Mouse (Mus musculus) midbrain, embryonic 13.5 days (tissue): Measurements from ENCODE around the gene Sh2d1b1. TPM values are rescaled to one million over a fixed set of nuclear protein-coding genes. Genes with fewer than 3 reads are reported as not detected.
A peak's percentile ranks its signal among the peaks of the same experiment; 100 is the strongest.
"Not testable (repeated sequence)": the region's sequence is repeated elsewhere in the genome, so short reads cannot be mapped to it uniquely, and the experiment has no call there.

ENCODE experiments used
- ATAC-seq: fragments of 200-750 bp; cut with Nextera tagmentation; 2 replicates; pipeline ENCODE4 v1.8.0; 2017; ENCODE audit warnings: mild to moderate bottlenecking, moderate TSS enrichment, moderate library complexity
- H3K27ac ChIP-seq: fragments of 300-500 bp; sonication (generic); 2 replicates; pipeline ENCODE4 v1.5.1; 2015; ENCODE audit warnings: inconsistent platforms, mild to moderate bottlenecking, moderate library complexity
- H3K27me3 ChIP-seq: fragments of 300-500 bp; sonication (generic); 2 replicates; pipeline ENCODE4 v1.6.1; 2015; ENCODE audit warnings: mild to moderate bottlenecking, inconsistent platforms
- H3K36me3 ChIP-seq: fragments of 300-500 bp; sonication (generic); 2 replicates; pipeline ENCODE4 v1.6.1; 2015; ENCODE audit warnings: mild to moderate bottlenecking, inconsistent platforms
- H3K4me1 ChIP-seq: fragments of 300-500 bp; sonication (generic); replicated peaks from 2 replicates; pipeline ENCODE4 v1.6.1; 2015; ENCODE audit warnings: inconsistent platforms
- H3K4me2 ChIP-seq: fragments of 300-500 bp; sonication (generic); replicated peaks from 2 replicates; pipeline ENCODE4 v1.6.1; 2015; ENCODE audit warnings: moderate library complexity, mild to moderate bottlenecking, inconsistent platforms
- H3K4me3 ChIP-seq: fragments of 300-500 bp; sonication (generic); replicated peaks from 2 replicates; pipeline ENCODE4 v1.5.1; 2015; ENCODE audit warnings: mild to moderate bottlenecking, inconsistent platforms
- H3K9ac ChIP-seq: fragments of 300-500 bp; sonication (generic); replicated peaks from 2 replicates; pipeline ENCODE4 v1.6.1; 2015; ENCODE audit warnings: mild to moderate bottlenecking, inconsistent platforms
- H3K9me3 ChIP-seq: fragments of 300-500 bp; sonication (generic); 2 replicates; pipeline ENCODE4 v1.6.1; 2016; ENCODE audit warnings: mild to moderate bottlenecking, inconsistent platforms
- WGBS: fragments of 180-500 bp; shearing (Covaris S2); methylation state at CpG from one replicate; pipeline ENCODE4 v1.1.7; 2015; 5-methylcytosine and 5-hydroxymethylcytosine counted together
- polyA plus RNA-seq: library from polyadenylated mRNA; unstranded; fragments of >200 nt; fragmentation: Nextera tagmentation; extraction: Ambion mirVana; gene quantifications from 2 replicates; pipeline ENCODE4 v1.2.1, GENCODE M21; 2015

Gene Sh2d1b1
- polyA plus RNA-seq = not detected in 2 replicates

DNA sequence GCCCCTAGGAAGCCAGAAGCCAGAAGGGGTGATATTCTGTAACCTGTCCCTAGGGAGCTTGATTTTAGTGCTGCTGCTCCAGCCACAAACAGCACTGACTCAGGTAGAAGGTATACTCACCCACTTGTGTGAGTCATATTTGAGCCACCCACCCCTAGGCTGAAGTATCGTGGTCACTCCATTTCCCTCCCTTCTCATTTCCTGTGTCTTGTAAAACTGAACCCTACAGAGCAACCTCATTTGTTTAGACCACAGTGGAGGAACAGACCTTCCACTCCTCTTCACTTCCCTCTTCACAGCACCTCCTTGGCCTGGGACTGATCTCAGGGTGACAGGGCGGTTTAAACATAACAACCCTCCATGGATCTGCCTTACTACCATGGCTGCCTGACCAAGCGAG is at the start of gene Sh2d1b1:
TSS of gene Sh2d1b1 (plus strand) at position 305 of the 400 bp plus-strand sequence.
- WGBS = 84% methylated on average over 3 of the region's 3 CpGs
- H3K4me1 ChIP-seq = no peaks in the 10 kb centered on the region
- ATAC-seq = no peak
- no peak within 1 kb of the TSS for H3K9ac ChIP-seq
- H3K27ac ChIP-seq = no peak within 1 kb of the TSS
- H3K9me3 ChIP-seq = no peaks in the 10 kb centered on the region
- no peaks in the 10 kb centered on the region for H3K36me3 ChIP-seq
- H3K4me3 ChIP-seq = no peak within 1 kb of the TSS
- H3K27me3 ChIP-seq = no peaks in the 10 kb centered on the region
- no peak within 1 kb of the TSS for H3K4me2 ChIP-seq

DNA sequence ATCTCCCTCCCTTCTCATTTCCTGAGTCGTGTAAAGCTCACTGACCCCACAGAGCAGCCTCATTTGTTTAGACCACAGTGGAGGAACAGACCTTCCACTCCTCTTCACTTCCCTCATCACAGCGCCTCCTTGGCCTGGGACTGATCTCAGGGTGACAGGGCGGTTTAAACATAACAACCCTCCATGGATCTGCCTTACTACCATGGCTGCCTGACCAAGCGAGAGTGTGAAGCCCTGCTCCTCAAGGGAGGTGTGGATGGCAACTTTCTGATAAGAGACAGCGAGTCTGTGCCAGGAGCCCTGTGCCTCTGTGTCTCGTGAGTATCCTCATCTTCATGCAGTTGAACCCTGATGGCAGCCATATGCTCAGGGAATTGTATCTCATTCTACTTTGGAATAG is 44.4 kb upstream of the Sh2d1b1 start, which contains the start of gene Sh2d1b2:
TSS of gene Sh2d1b2 (plus strand) at position 62 of the 400 bp plus-strand sequence.
- 71% methylated on average over 6 of the region's 6 CpGs for WGBS
- H3K4me2 ChIP-seq, H3K4me3 ChIP-seq, H3K27ac ChIP-seq, H3K9me3 ChIP-seq, H3K9ac ChIP-seq, ATAC-seq, H3K4me1 ChIP-seq, H3K36me3 ChIP-seq, H3K27me3 ChIP-seq: not testable (repeated sequence)

DNA sequence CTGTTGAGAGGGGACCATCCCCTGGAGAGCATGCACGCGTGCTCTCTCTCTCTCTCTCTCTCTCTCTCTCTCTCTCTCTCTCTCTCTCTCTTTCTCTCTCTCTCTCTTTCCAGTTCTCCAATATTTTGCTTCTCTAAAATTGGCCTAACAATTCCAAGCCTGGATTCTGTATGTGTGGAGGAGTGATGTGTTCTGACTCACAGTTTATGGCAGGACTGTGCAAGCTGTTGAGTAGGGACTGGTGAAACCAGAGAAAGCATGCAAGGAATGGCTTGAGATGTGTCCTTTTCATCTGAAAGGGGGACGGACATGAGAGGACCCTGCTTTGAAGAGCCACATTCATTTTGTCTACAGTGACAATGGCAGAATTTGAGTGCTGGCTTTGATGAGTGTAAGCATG is 32.1 kb upstream of the Sh2d1b1 start:
- no peak overlapping the region for H3K27ac ChIP-seq

DNA sequence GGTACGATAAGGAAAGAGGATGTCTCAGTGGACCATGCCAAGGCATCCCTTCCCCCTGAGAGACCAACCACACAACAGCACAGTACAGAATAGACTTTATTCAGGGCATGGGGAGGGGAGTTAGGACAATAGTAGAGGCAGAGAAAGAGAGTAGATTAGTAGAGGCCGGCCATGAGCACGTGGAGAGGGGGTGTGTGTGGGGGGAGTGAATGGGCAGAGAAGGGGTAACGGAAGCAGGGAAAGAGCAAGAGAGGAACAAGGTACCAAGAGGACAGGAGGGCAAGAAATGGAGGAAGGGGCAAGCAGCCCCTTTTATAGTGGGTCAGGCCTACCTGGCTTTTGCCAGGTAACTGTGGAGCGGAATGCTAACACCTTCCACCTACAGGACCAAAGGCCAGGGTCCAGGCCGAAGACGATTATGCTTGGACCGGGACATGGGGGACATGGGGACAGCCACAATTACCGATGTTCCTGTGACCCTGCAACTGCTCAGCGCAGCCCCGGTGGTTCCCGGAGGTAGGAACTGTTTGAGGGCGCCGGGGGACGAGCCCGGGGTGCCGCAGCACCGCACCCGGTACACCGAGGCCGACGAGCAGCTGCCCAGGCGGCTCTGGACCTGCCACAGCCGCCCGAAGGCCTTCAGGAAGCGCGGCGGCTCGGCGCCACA is 22.1 kb upstream of the Sh2d1b1 start:
- WGBS = 20% methylated on average over 30 of the region's 30 CpGs

More for the DNA sequence above, 32.1 kb upstream of the Sh2d1b1 start:
- Histone ChIP-seq H3K4me3 (no peak overlapping the region), H3K4me1 (no peaks in the 10 kb centered on the region), H3K9me3 (no peaks in the 10 kb centered on the region), H3K9ac (no peak overlapping the region), H3K27me3 (peaks cover 14% of the 10 kb centered on the region), H3K4me2 (no peak overlapping the region), H3K36me3 (no peaks in the 10 kb centered on the region)
- 94% methylated on average over 3 of the region's 3 CpGs for WGBS
- ATAC-seq = no peak

DNA sequence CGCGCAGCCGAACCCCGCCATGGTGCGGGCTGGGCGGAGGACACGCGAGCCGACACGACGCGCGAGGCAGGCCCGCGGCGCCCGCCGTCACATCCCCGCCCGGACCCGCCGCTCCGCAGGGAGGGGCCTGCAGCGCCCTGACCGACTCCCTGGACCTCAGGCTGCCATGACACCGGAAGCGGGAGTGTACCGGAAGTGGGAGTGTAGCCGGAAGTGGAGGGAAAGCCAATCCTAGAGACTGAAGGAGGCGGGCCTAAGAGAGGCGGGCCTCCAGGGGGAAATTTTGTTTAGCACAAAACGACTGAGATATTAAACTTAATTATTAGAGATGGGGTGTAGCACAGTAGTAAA is 21.6 kb upstream of the Sh2d1b1 start:
- H3K27me3 ChIP-seq = peaks cover 13% of the 10 kb centered on the region
- peak overlapping the region; percentile 76 for H3K9ac ChIP-seq
- peak overlapping the region; percentile 75 for H3K4me2 ChIP-seq
- WGBS = 1% methylated on average over 32 of the region's 32 CpGs
- H3K4me3 ChIP-seq = peak overlapping the region; percentile 58
- no peaks in the 10 kb centered on the region for H3K36me3 ChIP-seq
- H3K9me3 ChIP-seq = no peaks in the 10 kb centered on the region
- 0 out of 2 replicates have a peak overlapping the region, but pooled peaks have one; percentile 51 for H3K27ac ChIP-seq
- peaks cover 7% of the 10 kb centered on the region for H3K4me1 ChIP-seq
- peak; percentile 100 for ATAC-seq

More for the DNA sequence above, 22.1 kb upstream of the Sh2d1b1 start:
- peaks cover 15% of the 10 kb centered on the region for H3K27me3 ChIP-seq
- H3K27ac ChIP-seq = 0 out of 2 replicates have a peak overlapping the region, but pooled peaks have one; percentile 51
- peak; percentile 96 for ATAC-seq
- H3K9ac ChIP-seq = peak overlapping the region; percentile 76
- no peaks in the 10 kb centered on the region for H3K9me3 ChIP-seq
- H3K4me3 ChIP-seq = peak overlapping the region; percentile 58
- H3K4me2 ChIP-seq = peak overlapping the region; percentile 75
- peaks cover 7% of the 10 kb centered on the region for H3K4me1 ChIP-seq
- no peaks in the 10 kb centered on the region for H3K36me3 ChIP-seq

DNA sequence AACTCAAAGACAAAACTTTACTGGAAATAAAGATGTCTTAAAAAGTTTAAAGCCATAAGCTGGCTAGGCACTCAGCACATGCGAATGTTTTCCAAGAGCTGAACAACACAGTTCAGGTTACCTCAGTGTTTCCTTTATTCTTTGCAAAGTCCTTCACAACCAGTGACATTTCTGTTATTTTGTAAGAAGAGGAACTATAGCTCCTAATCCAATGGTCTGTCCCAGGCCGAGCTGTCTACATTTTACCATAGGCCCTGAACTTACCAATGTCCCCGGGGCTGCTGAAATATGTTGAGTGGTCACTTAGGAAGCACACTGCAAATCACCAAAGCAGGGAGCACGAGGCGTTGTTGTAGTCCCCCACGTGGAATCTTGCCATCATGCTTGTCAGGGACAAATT is 6.8 kb upstream of the Sh2d1b1 start:
- peaks cover 5% of the 10 kb centered on the region; the same call in 1 of the 2 replicates for H3K9me3 ChIP-seq
- H3K27me3 ChIP-seq = no peaks in the 10 kb centered on the region
- no peak overlapping the region for H3K4me3 ChIP-seq
- no peaks in the 10 kb centered on the region for H3K4me1 ChIP-seq
- H3K9ac ChIP-seq = no peak overlapping the region
- no peak overlapping the region for H3K4me2 ChIP-seq
- H3K27ac ChIP-seq = no peak overlapping the region
- no peak for ATAC-seq
- WGBS = 85% methylated on average over 6 of the region's 6 CpGs
- H3K36me3 ChIP-seq = no peaks in the 10 kb centered on the region

DNA sequence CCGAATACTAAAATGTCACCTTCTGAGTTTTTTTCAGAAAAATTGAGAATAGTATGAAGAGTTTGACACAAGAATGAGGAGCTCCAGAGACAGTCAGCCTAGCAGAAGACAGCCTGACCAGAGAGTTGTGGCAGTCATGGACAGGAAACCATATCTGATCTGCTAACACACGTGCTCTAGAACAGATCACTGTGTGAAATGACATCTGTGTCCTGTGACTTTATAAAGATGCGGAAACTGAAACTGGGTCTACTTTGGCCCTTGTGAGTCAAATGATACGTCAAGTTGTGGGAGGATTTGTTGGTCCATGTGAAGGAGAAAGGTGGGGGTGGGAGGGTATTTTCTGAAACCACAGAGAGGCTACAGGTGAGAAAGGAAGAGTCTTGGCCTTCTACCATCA is 6.4 kb upstream of the Sh2d1b1 start:
- no peak for ATAC-seq
- Histone ChIP-seq H3K27me3 (no peaks in the 10 kb centered on the region), H3K9me3 (peaks cover 5% of the 10 kb centered on the region; the same call in 1 of the 2 replicates)

DNA sequence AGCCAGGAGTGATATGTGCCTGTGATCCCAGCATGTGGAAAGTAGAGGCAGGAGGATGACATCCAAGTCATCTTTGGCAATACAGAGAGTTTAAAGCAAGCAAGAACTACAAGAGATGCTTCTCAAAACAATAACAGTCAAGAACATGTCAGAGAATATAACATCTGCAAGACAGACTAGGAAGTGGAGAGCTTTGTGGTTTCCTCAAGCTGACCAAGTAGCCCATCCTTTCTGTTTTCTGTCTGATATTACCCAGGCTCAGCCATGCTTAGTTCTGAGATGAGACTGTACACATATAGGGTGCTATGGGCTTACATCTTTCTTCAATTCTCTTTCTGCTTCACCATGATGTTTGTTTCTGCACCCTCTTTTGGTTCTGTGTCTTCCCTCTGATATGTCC is 3.9 kb upstream of the Sh2d1b1 start:
- Histone ChIP-seq H3K9ac (no peak overlapping the region), H3K4me1 (no peaks in the 10 kb centered on the region), H3K27ac (no peak overlapping the region), H3K4me2 (no peak overlapping the region), H3K4me3 (no peak overlapping the region), H3K36me3 (no peaks in the 10 kb centered on the region), H3K27me3 (no peaks in the 10 kb centered on the region), H3K9me3 (no peaks in the 10 kb centered on the region)
- no peak for ATAC-seq

More for the DNA sequence above, 6.4 kb upstream of the Sh2d1b1 start:
- H3K4me1 ChIP-seq = no peaks in the 10 kb centered on the region
- H3K36me3 ChIP-seq = no peaks in the 10 kb centered on the region
- H3K27ac ChIP-seq = no peak overlapping the region
- no peak overlapping the region for H3K4me3 ChIP-seq
- H3K9ac ChIP-seq = no peak overlapping the region
- H3K4me2 ChIP-seq = no peak overlapping the region
- WGBS = 93% methylated on average over 4 of the region's 4 CpGs

DNA sequence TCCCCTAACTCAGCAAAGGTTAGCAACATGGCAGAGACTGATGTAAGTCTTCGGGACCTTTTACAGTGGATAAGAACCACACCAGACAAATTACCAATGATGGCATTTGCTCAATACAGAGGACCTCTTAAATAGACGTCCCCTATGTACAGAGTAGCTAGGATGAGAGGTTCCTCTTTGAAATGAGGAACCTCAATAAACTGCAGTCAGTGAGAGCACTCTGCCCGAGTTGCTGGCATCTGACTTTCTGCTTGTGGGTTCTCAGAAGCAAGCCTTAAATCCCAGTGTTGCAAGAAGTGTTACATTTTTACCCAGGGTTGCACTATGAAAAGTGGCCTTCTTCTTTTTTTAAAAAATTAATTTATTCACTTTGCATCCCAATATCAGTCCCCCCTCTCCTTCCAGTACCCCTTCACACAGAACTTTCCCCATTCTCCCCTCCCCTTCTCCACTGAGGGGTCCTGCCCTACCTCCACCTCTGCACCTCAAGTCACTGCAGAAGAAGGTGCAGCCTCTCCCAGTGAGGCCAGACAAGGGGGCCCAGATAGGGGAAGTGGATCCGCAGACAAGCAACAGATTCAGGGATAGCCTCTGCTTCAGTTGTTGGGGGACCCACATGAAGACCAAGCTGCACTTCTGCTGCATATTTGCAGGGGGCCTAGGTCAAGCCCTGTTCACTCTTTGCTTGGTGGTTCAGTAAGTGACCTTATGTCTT is 5.5 kb downstream of the Sh2d1b1 start:
- WGBS = 76% methylated on average over 4 of the region's 4 CpGs
- Histone ChIP-seq H3K9me3 (no peaks in the 10 kb centered on the region), H3K4me1 (no peaks in the 10 kb centered on the region), H3K27me3 (no peaks in the 10 kb centered on the region), H3K9ac (no peak overlapping the region), H3K4me2 (no peak overlapping the region), H3K36me3 (no peaks in the 10 kb centered on the region), H3K27ac (no peak overlapping the region), H3K4me3 (no peak overlapping the region)
- no peak for ATAC-seq

DNA sequence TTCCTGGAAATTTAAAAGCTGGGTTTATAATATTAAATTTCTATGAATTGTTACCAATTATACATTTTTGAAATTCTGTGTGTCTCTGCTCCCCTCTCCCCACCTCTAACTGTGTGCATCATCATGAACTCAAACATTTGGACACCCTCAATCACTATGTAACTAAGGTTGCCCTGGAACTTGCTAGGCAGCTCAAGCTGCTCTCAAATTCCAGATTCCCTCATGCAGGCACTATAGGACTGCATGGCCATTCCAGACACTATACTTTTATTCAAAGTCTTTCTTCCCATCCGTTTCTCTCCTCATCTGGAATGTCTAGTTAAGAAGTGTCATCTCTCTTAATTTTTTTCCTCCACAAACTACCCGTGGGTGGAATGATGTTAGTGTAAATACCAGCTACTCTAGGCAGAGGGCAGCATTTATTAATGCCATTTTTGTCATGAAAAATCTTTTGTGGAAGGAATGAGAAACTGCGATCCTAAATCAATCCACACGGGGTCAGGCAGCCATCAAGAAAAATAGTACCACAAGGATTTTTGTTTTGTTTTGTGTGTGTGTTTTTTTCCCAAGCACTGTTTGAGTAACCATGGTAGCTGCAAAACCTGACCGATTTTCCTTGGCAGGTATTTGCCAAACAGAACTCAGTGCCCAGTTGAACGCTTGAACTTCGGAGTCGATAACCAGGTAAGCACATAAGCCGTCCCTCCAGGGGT is 15.3 kb downstream of the Sh2d1b1 start:
- Histone ChIP-seq H3K27ac (no peak overlapping the region), H3K9ac (no peak overlapping the region), H3K36me3 (no peaks in the 10 kb centered on the region), H3K4me3 (no peak overlapping the region), H3K4me1 (peaks cover 7% of the 10 kb centered on the region; the same call in 1 of the 2 replicates), H3K4me2 (0 out of 2 replicates have a peak overlapping the region, but pooled peaks have one; percentile 17), H3K9me3 (no peaks in the 10 kb centered on the region), H3K27me3 (no peaks in the 10 kb centered on the region)
- ATAC-seq = peak; percentile 68
- WGBS = 33% methylated on average over 9 of the region's 9 CpGs

DNA sequence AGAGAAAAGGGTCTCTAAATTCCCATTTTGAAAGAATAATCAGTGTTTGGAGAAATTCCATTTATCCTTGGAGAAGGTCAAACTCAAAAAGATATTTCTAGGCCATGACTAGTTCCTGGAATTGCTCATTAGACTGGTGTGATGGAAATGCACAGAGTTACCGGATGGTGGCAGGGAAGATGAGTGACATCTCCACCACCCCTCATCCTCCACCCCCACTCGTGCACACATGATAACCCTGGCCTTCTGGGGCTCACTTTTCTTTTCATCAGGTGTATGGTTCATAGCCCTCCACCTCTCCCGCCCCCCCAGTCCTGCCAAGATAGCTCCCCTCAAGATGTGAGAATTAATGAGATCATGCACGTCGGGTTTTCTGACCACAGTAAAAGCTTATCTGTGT is 16.1 kb downstream of the Sh2d1b1 start:
- Histone ChIP-seq H3K4me1 (peaks cover 7% of the 10 kb centered on the region; the same call in 1 of the 2 replicates), H3K9ac (no peak overlapping the region), H3K27ac (no peak overlapping the region), H3K27me3 (no peaks in the 10 kb centered on the region), H3K36me3 (no peaks in the 10 kb centered on the region), H3K9me3 (no peaks in the 10 kb centered on the region), H3K4me3 (no peak overlapping the region), H3K4me2 (no peak overlapping the region)
- no peak for ATAC-seq
- 64% methylated on average over 5 of the region's 5 CpGs for WGBS
